Mouse (Mus musculus): ENCODE results near the gene Vmn2r31.
"Not testable (repeated sequence)": the region's sequence is repeated elsewhere in the genome, so short reads cannot be mapped to it uniquely, and the experiment has no call there.

Gene Vmn2r31

GRCm38 (mm10) chr7:7399603-7400002 is at the start of gene Vmn2r31:
Gene Vmn2r31 (minus strand): TSS chr7:7399703.
- DNase-seq (ENCODE audit: low spot score): not testable (repeated sequence)

- not testable (repeated sequence) for DNase-seq (ENCODE audit: low spot score)
These were observed 25.1 kb downstream of the Vmn2r31 start, which contains the start of gene Gm45783 for GRCm38 (mm10) chr7:7374431-7374830. Gene Gm45783 (minus strand): TSS chr7:7374573.

- DNase-seq (ENCODE audit: low spot score): not testable (repeated sequence)
These were observed 62.0 kb downstream of the Vmn2r31 start, which contains the start of gene Vmn2r30 for GRCm38 (mm10) chr7:7337509-7337908. Gene Vmn2r30 (minus strand): TSS chr7:7337609.

All from ovary, postnatal 36 days (tissue).